Mouse (Mus musculus) layer of hippocampus, adult 18-20 months (tissue): Measurements from ENCODE around the gene Dok3. TPM values are rescaled to one million over a fixed set of nuclear protein-coding genes. Genes with fewer than 3 reads are reported as not detected.

Experiments used
- DNase-seq, 2 experiments: peaks; one replicate each; pipeline ENCODE4 v3.0.0; 2022; ENCODE audit warnings: low spot score in 2 of 2
- total RNA-seq, 2 experiments: library from RNA; stranded (reverse); gene quantifications; 2 replicates each; pipeline ENCODE4 v1.2.3; 2021

The Dok3 gene
- total RNA-seq, 2 experiments from 2014 or later = 14.5 to 16.4 TPM

- DNase-seq = no peak
Observed at GRCm38 (mm10) chr13:55542891-55543290, 13.8 kb upstream of the Dok3 start.

GRCm38 (mm10) chr13:55540933-55541332, 11.8 kb upstream of the Dok3 start:
- DNase-seq = peak in 1 of 2 experiments; percentile 67

GRCm38 (mm10) chr13:55536194-55537175, 7.4 kb upstream of the Dok3 start, which contains the start of gene Ddx41:
Ddx41 (minus strand) TSS chr13:55536658.
- DNase-seq = peak; percentile 100

GRCm38 (mm10) chr13:55535796-55536193, 6.7 kb upstream of the Dok3 start:
- no peak for DNase-seq

- DNase-seq = no peak
Observed at GRCm38 (mm10) chr13:55535191-55535590, 6.1 kb upstream of the Dok3 start.

GRCm38 (mm10) chr13:55527834-55528772, 993 bp downstream of the Dok3 start:
- DNase-seq = peak in 1 of 2 experiments; percentile 49

GRCm38 (mm10) chr13:55527212-55527611, 1.9 kb downstream of the Dok3 start:
- DNase-seq = no peak

- DNase-seq = no peak
Observed at GRCm38 (mm10) chr13:55525733-55526553, 3.2 kb downstream of the Dok3 start.

GRCm38 (mm10) chr13:55523951-55524600, 5.0 kb downstream of the Dok3 start:
- no peak for DNase-seq

GRCm38 (mm10) chr13:55523278-55523677, 5.8 kb downstream of the Dok3 start:
- DNase-seq = no peak

GRCm38 (mm10) chr13:55522730-55523129, 6.4 kb downstream of the Dok3 start:
- DNase-seq = no peak

GRCm38 (mm10) chr13:55519606-55520005, 9.5 kb downstream of the Dok3 start:
- DNase-seq = no peak

- DNase-seq = peak; percentile 78 to 95
Observed at GRCm38 (mm10) chr13:55516955-55517354, 12.1 kb downstream of the Dok3 start.

- DNase-seq = no peak
Observed at GRCm38 (mm10) chr13:55513828-55514227, 15.3 kb downstream of the Dok3 start.

- DNase-seq = peak; percentile 79 to 85
Observed at GRCm38 (mm10) chr13:55513111-55513748, 15.9 kb downstream of the Dok3 start, which contains the start of gene Pdlim7. Pdlim7 (minus strand) TSS chr13:55513676.

GRCm38 (mm10) chr13:55512379-55513031, 16.6 kb downstream of the Dok3 start:
- DNase-seq = no peak

- no peak for DNase-seq
Observed at GRCm38 (mm10) chr13:55511492-55511861, 17.6 kb downstream of the Dok3 start.

GRCm38 (mm10) chr13:55510668-55511491, 18.2 kb downstream of the Dok3 start:
- DNase-seq = no peak
